Mouse (Mus musculus) MEL (cell line): ENCODE measurements at regions not wholly inside any gene's neighbourhood (a gene's known extent, or its start where the extent isn't known, plus 50 kb on each side); places are given as distances from the start of the nearest gene placed in this dataset.

Source experiments
- EP300 ChIP-seq, 2 experiments: IDR thresholded peaks; 2 replicates each; pipeline ENCODE4 v1.6.1; 2011; ENCODE audit warnings: improper control_type of control experiment in 2 of 2, low read length in 2 of 2, low read depth in 1 of 2, mild to moderate bottlenecking in 1 of 2
- POLR2A ChIP-seq, 2 experiments: IDR thresholded peaks; 2 replicates each; pipeline ENCODE4 v1.6.1; 2011 to 2012; ENCODE audit warnings: low read length in 2 of 2, mild to moderate bottlenecking in 2 of 2, control low read depth in 1 of 2, improper control_type of control experiment in 1 of 2, low read depth in 1 of 2, moderate library complexity in 1 of 2; ENCODE audit not compliant: control insufficient read depth in 1 of 2, insufficient read depth in 1 of 2, poor library complexity in 1 of 2

- TF ChIP-seq POLR2A (IDR thresholded peaks at IDR 0.05; ENCODE audit: control insufficient read depth in 1 of 2, insufficient read depth in 1 of 2, low read depth in 1 of 2, low read length in 2 of 2, poor library complexity in 1 of 2) (no peak), EP300 (IDR thresholded peaks at IDR 0.05; ENCODE audit: low read depth in 1 of 2, low read length in 2 of 2) (no peak)
These were observed 443.5 kb upstream of the A1bg start for GRCm38 (mm10) chr15:61366276-61366675.
